Mouse (Mus musculus) megakaryocyte, embryonic 14.5 days (primary cell): ENCODE results near the gene Hist1h4j. TPM values are rescaled to one million over a fixed set of nuclear protein-coding genes. Genes with fewer than 3 reads are reported as not detected.
A peak's percentile ranks its signal among the peaks of the same experiment; 100 is the strongest.
"Not testable (repeated sequence)": the region's sequence is repeated elsewhere in the genome, so short reads cannot be mapped to it uniquely, and the experiment has no call there.

Experiments used
- H3K27me3 ChIP-seq: replicated peaks from 2 replicates; pipeline ENCODE3; 2012; ENCODE audit warnings: inconsistent platforms
- H3K36me3 ChIP-seq: replicated peaks from 2 replicates; pipeline ENCODE3; 2012; ENCODE audit warnings: low read length, inconsistent platforms, mixed read lengths
- H3K4me1 ChIP-seq: 2 replicates; pipeline ENCODE4 v1.6.1; 2012; ENCODE audit warnings: inconsistent platforms
- H3K4me3 ChIP-seq: replicated peaks from 2 replicates; pipeline ENCODE3; 2012; ENCODE audit warnings: moderate library complexity, mild to moderate bottlenecking, inconsistent platforms
- H3K9me3 ChIP-seq: 2 replicates; pipeline ENCODE4 v1.6.1; 2012; ENCODE audit warnings: inconsistent platforms
- FLI1 ChIP-seq: IDR thresholded peaks from 2 replicates; pipeline ENCODE4 v1.6.1; 2012; ENCODE audit warnings: low read length, inconsistent platforms, mixed read lengths
- GATA1 ChIP-seq: IDR thresholded peaks from 3 replicates; pipeline ENCODE4 v1.6.1; 2012; ENCODE audit warnings: mixed read lengths, low read length, inconsistent platforms, borderline replicate concordance
- polyA plus RNA-seq: library from polyadenylated mRNA; stranded (reverse); fragments of >175 nt; gene quantifications from 2 replicates; pipeline ENCODE4 v1.2.3, GENCODE M21; 2012; ENCODE audit warnings: low replicate concordance; ENCODE audit not compliant: insufficient read depth

Gene Hist1h4j
- 5.0 and 5.5 TPM in 2 replicates for polyA plus RNA-seq

DNA sequence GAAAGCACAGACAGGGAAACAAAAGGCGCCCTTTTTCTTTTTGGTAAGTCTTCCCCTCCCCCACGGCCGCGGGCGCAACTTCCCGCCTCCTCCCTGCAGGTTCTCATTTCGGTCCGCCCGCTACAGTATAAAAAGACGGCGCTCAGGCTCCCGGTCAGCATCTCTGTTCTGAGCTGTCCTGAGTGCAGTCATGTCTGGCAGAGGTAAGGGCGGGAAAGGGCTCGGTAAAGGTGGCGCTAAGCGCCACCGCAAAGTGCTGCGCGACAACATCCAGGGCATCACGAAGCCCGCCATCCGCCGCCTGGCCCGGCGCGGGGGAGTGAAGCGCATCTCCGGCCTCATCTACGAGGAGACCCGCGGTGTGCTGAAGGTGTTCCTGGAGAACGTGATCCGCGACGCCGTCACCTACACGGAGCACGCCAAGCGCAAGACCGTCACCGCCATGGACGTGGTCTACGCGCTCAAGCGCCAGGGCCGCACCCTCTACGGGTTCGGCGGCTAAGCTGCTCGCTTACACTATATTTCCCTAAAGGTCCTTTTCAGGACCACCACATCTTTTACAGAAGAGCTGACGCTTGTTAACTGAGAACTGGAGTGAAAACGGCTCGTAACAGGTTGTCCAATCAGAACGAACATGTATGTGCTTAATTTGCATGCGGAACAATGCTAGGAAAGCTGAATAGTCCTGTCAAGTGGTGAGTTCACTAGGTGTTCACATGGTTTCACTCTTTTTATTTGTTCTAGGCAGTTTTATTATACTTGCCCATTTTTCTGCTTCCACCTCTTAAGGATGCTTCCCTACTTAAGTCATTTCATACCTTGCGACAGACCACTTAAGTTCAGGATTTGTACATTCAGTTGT lies at the start of gene Hist1h4j:
Gene Hist1h4j (plus strand): TSS at position 159 of the 862 bp plus-strand sequence.
- Histone ChIP-seq H3K4me3 (peak within 1 kb of the TSS; percentile 88), H3K4me1 (peaks cover 48% of the 10 kb centered on the region)
- H3K9me3 ChIP-seq, H3K36me3 ChIP-seq, H3K27me3 ChIP-seq: not testable (repeated sequence)

DNA sequence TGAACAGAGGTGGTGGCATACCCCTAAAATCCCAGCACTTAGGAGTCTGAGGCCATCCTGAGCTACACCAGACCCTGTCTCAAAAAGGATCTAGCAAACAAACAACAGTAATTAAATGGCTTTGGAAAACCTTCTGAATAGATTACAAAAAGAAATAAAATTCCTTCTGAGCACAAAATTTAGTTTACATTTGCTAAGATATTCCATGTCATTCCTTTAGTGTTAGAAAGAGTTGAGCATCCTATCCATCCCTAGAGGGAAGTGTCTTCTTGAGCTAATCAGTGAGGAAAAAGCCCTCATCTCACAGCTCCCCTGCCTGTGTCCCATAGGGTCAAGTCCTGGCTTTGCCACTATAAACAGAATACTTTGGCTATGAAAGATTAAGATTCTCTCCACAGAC lies 37.1 kb upstream of the Hist1h4j start, which contains the start of gene Olfr1359:
Gene Olfr1359 (plus strand): TSS at position 301 of the 400 bp plus-strand sequence.
- H3K4me3 ChIP-seq, result no peak within 1 kb of the TSS
- H3K4me1 ChIP-seq, result peaks cover 12% of the 10 kb centered on the region
- peaks cover 6% of the 10 kb centered on the region for H3K27me3 ChIP-seq
- H3K36me3 ChIP-seq, result no peaks in the 10 kb centered on the region
- H3K9me3 ChIP-seq, result no peaks in the 10 kb centered on the region
- no peak for TF ChIP-seq GATA1
- no peak for TF ChIP-seq FLI1

DNA sequence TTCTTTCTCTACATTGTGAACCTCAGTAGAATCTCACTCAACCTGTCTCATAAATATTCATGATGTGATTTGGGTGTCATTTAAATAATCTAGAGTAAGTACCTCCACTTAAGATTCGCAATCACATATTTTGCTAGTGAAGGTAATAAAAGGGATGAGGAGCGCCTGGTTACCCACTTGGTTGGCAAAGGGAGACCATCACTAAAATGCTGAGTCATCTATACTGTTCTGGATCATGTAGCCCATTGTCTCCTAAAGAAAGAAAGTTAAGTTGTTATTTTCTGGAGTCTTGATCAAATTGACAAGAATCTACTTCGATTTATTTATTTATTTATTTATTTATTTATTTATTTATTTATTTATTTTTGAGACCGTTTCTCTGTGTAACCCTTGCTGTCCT lies 28.2 kb upstream of the Hist1h4j start:
- no peaks in the 10 kb centered on the region for H3K9me3 ChIP-seq
- TF ChIP-seq GATA1 (no peak), FLI1 (no peak)
- no peak overlapping the region for H3K4me3 ChIP-seq
- peaks cover 5% of the 10 kb centered on the region for H3K27me3 ChIP-seq
- H3K4me1 ChIP-seq, result peaks cover 11% of the 10 kb centered on the region
- H3K36me3 ChIP-seq, result no peaks in the 10 kb centered on the region

DNA sequence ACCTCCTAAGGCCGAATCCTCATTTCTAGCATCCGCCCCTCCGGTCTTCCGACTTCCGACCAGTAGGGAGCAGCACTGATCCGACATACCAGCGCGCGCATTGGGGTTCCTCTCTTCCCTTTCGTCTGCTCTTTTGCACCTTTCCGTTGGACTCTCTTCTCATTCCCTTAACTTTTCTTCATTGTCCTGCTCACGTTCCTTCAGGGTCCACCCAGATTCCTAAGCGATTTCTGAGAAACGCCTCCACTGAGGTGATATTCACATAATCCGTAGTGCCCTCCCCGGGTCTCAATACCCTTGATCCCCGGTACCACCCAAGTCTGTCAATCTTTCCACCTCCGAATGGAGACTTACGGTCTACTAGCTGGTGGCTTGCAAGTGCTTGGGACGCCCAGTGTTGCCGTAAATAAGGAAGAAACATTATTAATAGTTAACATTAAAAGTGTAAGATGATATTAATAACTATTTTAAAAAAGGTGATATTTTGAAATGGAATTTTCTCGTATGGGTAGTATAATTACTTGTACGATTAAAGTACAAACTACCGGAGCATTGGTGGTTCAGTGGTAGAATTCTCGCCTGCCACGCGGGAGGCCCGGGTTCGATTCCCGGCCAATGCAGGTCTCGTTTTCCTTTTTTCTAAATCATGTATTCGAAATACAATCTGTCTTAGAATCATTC lies 24.7 kb upstream of the Hist1h4j start:
- Histone ChIP-seq H3K27me3 (peaks cover 2% of the 10 kb centered on the region), H3K4me1 (peaks cover 19% of the 10 kb centered on the region), H3K9me3 (no peaks in the 10 kb centered on the region), H3K36me3 (no peaks in the 10 kb centered on the region), H3K4me3 (peak overlapping the region; percentile 93)
- TF ChIP-seq FLI1, result no peak
- TF ChIP-seq GATA1, result no peak

DNA sequence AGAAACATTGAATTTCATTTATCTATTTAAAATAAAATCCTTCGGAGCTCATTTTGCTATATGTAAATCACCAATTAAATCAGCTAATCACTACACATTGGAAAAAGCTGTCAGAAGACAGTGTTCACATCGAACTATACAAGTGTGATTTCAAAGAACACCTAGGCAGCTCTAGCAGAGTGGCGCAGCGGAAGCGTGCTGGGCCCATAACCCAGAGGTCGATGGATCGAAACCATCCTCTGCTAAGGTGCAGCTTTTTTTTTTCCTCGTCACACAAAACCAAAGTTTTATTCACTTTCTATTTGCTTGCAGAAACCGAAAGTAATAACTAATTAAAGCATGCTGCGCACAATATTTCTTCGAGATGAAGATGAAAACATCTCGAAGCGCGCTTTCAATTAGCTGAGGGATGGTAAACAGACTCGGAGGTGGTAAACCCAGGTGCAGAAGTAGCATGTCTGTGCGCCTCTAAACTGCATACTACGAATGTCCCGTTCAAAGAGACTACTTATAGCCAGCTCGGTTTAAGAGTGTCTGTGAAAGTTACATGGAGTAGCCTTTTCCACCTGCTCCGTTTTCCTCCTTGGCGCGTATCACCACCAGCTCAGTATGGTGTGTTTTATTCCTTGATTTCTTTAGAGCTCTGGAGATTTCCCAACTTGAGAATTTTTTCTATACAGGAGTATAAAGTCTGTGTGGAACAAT lies 23.9 kb upstream of the Hist1h4j start:
- Histone ChIP-seq H3K9me3 (no peaks in the 10 kb centered on the region), H3K27me3 (peaks cover 2% of the 10 kb centered on the region), H3K4me3 (peak overlapping the region; percentile 93), H3K4me1 (peaks cover 22% of the 10 kb centered on the region), H3K36me3 (no peaks in the 10 kb centered on the region)
- no peak for TF ChIP-seq GATA1
- TF ChIP-seq FLI1, result no peak

DNA sequence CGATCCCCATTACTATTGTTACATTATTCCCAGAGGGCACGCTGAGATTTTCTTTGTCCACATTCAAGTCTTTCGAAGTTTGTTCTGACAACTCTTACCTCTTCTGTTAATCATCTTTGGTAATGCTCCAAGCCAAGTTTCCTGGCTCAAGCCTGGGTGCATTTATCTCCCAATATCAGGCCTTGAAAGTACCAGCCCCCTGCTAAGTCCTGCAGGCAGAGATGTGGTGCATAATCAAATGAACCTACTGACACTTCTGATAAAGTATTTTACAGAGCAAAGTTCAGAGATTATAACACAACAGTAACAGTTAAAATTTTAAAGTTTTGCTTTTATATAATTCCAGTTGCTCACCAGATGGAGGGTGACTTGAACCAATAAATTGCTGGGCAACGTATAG lies 23.2 kb upstream of the Hist1h4j start:
- H3K4me3 ChIP-seq, result no peak overlapping the region
- H3K27me3 ChIP-seq, result peaks cover 2% of the 10 kb centered on the region
- peaks cover 24% of the 10 kb centered on the region for H3K4me1 ChIP-seq
- H3K9me3 ChIP-seq, result no peaks in the 10 kb centered on the region
- no peak for TF ChIP-seq FLI1
- TF ChIP-seq GATA1, result no peak
- H3K36me3 ChIP-seq, result no peaks in the 10 kb centered on the region

DNA sequence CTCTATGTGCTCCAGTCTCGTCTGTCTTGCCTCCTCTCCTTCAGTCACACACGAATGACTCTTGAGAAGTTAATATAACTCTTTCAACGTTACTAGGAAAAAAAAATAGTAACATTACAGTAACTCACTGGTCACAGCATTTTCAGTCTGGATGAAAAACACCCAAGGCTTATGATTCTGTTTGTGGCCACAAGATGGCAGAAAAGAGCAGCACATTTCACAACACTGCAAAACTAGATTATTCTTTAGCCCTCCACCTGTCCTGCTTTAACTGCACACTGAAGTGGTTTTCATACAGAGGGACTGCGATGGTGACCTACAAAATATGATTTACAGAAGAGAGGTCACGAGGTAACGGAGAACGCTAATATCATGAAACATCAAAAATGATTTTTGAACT lies 20.1 kb upstream of the Hist1h4j start:
- H3K4me3 ChIP-seq, result peak overlapping the region; percentile 89
- H3K9me3 ChIP-seq, result no peaks in the 10 kb centered on the region
- TF ChIP-seq GATA1 (no peak), FLI1 (no peak)
- H3K4me1 ChIP-seq, result peaks cover 43% of the 10 kb centered on the region
- H3K27me3 ChIP-seq, result no peaks in the 10 kb centered on the region
- H3K36me3 ChIP-seq, result no peaks in the 10 kb centered on the region

DNA sequence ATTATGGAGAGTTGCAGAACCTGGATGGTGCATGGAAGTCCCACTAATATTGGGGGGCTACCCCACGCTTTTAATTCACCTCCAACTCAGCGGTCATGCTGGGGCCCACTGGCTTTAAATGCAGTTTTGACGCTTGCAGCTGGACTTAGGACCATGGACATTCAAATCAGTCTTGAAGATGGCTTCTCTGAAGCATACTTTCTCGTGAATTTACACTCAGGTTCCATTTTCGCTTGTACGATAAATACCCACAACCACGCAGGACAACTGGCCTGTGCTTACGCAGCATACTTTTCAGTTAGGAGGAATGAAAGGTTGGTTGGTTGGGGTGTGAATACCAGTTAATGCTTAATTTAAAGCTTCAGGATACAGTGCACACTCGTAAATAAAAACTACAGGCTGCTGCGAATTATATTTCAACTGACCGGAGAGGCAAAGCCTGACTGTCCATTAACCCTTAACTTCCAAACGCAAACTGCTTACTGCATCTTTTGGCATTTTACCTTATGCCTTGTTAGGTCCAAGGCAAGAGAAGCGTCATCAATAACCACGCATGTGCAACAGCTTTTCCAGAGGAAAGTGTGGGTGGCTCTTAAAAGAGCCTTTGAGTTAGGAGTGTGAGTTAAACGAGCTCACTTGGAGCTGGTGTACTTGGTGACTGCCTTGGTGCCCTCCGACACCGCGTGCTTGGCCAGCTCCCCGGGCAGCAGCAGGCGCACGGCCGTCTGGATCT lies 19.6 kb upstream of the Hist1h4j start:
- TF ChIP-seq FLI1, result no peak
- no peak for TF ChIP-seq GATA1

DNA sequence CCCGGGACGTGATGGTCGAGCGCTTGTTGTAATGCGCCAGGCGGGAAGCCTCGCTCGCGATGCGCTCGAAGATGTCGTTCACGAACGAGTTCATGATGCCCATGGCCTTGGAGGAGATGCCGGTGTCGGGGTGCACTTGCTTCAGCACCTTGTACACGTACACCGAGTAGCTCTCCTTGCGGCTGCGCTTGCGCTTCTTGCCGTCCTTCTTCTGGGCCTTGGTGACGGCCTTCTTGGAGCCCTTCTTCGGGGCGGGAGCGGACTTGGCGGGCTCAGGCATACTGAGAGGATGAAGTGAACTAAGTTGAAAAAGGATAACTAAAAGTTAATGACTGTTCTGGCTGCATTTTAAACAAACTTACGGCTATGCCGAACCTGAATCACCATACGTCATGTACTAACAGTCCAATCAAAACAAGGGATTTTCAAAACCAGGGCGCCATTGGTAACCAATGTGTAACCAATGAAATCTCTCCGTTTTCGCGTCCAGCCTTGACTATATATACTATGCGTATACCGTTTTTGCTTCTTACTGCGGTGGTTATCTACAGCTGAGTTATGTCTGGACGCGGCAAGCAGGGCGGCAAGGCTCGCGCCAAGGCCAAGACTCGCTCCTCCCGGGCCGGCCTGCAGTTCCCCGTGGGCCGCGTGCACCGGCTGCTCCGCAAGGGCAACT lies 18.9 kb upstream of the Hist1h4j start, which contains the start of the genes Hist1h2bl and Hist1h2ai:
Gene Hist1h2bl (minus strand): TSS at position 280 of the 676 bp plus-strand sequence.
Gene Hist1h2ai (plus strand): TSS at position 559 of the 676 bp plus-strand sequence.
- H3K9me3 ChIP-seq, H3K36me3 ChIP-seq, H3K27me3 ChIP-seq: not testable (repeated sequence)
- Histone ChIP-seq H3K4me3 (peak within 1 kb of the TSS; percentile 89), H3K4me1 (peaks cover 55% of the 10 kb centered on the region)

More for the DNA sequence above, 19.6 kb upstream of the Hist1h4j start:
- H3K4me3 ChIP-seq, result peak overlapping the region; percentile 89
- peaks cover 49% of the 10 kb centered on the region for H3K4me1 ChIP-seq
- H3K36me3 ChIP-seq, result no peaks in the 10 kb centered on the region
- no peaks in the 10 kb centered on the region for H3K9me3 ChIP-seq
- H3K27me3 ChIP-seq, result no peaks in the 10 kb centered on the region

DNA sequence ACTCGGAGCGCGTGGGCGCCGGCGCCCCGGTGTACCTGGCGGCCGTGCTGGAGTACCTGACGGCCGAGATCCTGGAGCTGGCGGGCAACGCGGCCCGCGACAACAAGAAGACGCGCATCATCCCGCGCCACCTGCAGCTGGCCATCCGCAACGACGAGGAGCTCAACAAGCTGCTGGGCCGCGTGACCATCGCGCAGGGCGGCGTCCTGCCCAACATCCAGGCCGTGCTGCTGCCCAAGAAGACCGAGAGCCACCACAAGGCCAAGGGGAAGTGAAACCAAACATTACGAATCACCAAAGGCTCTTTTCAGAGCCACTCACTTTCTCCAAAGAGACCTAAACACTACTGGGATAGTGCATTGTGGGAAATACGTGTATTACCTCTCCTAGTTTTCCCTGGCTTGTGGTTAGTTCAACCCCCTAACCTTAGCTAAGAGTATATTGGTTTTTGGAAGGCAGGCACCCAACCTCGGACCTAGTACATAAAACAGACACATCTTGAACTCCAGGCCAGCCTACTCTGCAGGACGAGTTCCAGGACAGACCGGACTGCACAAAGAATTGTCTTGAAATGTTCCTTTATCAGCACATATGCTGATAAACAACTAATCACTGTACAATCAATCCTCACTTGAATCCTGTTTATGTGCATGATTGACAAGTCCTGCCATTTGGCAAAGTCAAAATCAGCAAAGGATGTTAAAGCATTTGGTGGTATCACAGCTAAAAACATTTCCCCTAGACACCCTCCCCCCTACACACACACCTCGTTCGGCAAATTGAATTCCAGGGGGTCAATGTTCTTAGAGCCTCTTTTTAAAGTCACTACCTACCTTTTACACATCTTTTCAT lies 18.1 kb upstream of the Hist1h4j start:
- H3K4me3 ChIP-seq, result peak overlapping the region; percentile 89
- peaks cover 51% of the 10 kb centered on the region for H3K4me1 ChIP-seq
- not testable (repeated sequence) for H3K27me3 ChIP-seq

DNA sequence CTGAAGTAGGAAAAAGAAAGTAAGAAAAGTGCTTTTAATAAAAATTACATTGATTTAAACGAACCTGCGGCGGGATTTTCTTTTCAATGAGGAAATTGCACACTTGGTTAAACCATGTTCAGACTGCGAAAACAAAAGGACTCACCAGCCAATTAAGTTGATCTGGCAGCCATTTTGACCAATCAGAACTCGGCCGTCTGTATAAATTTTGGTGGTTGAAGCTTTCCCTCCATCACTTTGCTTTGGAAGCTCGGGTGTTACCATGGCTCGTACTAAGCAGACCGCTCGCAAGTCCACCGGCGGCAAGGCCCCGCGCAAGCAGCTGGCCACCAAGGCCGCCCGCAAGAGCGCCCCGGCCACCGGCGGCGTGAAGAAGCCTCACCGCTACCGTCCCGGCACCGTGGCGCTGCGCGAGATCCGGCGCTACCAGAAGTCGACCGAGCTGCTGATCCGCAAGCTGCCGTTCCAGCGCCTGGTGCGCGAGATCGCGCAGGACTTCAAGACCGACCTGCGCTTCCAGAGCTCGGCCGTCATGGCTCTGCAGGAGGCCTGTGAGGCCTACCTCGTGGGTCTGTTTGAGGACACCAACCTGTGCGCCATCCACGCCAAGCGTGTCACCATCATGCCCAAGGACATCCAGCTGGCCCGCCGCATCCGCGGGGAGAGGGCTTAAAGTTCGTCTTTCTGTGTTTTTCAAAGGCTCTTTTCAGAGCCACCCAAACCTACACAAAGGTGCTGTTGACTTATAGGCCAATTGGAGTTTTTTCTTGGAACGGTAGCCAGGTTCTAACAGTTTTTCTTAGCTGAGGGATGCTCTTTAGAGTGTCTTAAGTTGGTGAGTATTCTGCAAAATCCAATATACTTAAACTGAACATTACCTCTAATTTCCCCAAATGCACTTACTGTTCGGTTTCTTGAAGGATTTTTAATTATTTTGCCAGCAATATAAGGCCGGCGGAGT lies 17.2 kb upstream of the Hist1h4j start, which contains the start of gene Hist1h3h:
Gene Hist1h3h (plus strand): TSS at position 263 of the 961 bp plus-strand sequence.
- H3K27me3 ChIP-seq, H3K36me3 ChIP-seq, H3K9me3 ChIP-seq: not testable (repeated sequence)
- Histone ChIP-seq H3K4me1 (peaks cover 60% of the 10 kb centered on the region), H3K4me3 (peak within 1 kb of the TSS; percentile 89)

More for the DNA sequence above, 18.1 kb upstream of the Hist1h4j start:
- H3K36me3 ChIP-seq, H3K9me3 ChIP-seq: not testable (repeated sequence)
